Mouse (Mus musculus) G1E (cell line): ENCODE measurements around the gene Rint1. TPM values are rescaled to one million over a fixed set of nuclear protein-coding genes. Genes with fewer than 3 reads are reported as not detected.

Experiments
- ATAC-seq: 2 replicates; pipeline ENCODE4 v1.8.0; 2016; ENCODE audit warnings: mild to moderate bottlenecking; ENCODE audit not compliant: insufficient number of reproducible peaks, poor library complexity, low FRiP score, severe bottlenecking; ENCODE audit errors: extremely low read depth
- DNase-seq: peaks from one replicate; pipeline ENCODE4 v3.0.0; 2012; ENCODE audit warnings: low spot score
- H3K27me3 ChIP-seq: 2 replicates; pipeline ENCODE4 v1.6.1; 2012; ENCODE audit warnings: mild to moderate bottlenecking, low read length, inconsistent platforms; ENCODE audit not compliant: insufficient read depth
- H3K36me3 ChIP-seq: replicated peaks from 2 replicates; pipeline ENCODE3; 2012; ENCODE audit warnings: mild to moderate bottlenecking, inconsistent platforms
- H3K4me1 ChIP-seq: 2 replicates; pipeline ENCODE4 v1.6.1; 2012; ENCODE audit warnings: low read depth, low read length, inconsistent platforms, mixed read lengths; ENCODE audit not compliant: insufficient read depth
- H3K4me3 ChIP-seq: 2 replicates; pipeline ENCODE4 v1.5.1; 2012; ENCODE audit warnings: low read depth, mild to moderate bottlenecking, inconsistent platforms, low read length, moderate library complexity, mixed read lengths
- H3K9me3 ChIP-seq: replicated peaks from 2 replicates; pipeline ENCODE4 v1.6.1; 2012; ENCODE audit warnings: inconsistent platforms
- CTCF ChIP-seq: IDR thresholded peaks from 2 replicates; pipeline ENCODE4 v1.5.1; 2012; ENCODE audit warnings: low read depth, low read length, inconsistent platforms, mixed read lengths
- GATA1 ChIP-seq: IDR thresholded peaks from 2 replicates; pipeline ENCODE4 v1.6.1; 2012; ENCODE audit warnings: borderline replicate concordance, low read length, inconsistent platforms, mixed read lengths
- GATA2 ChIP-seq: IDR thresholded peaks from 2 replicates; pipeline ENCODE4 v1.6.1; 2012; ENCODE audit warnings: low read depth, low read length, inconsistent platforms, borderline replicate concordance
- POLR2AphosphoS5 ChIP-seq: IDR thresholded peaks from 2 replicates; pipeline ENCODE4 v1.6.1; 2012; ENCODE audit warnings: low read depth, low read length, inconsistent platforms; ENCODE audit not compliant: insufficient replicate concordance
- TAL1 ChIP-seq: conservative IDR thresholded peaks from 2 replicates; pipeline ENCODE4 v1.6.1; 2012; ENCODE audit warnings: low read depth, low read length, inconsistent platforms, mixed read lengths
- polyA plus RNA-seq: library from polyadenylated mRNA; stranded (reverse); fragments of >175 nt; gene quantifications from 2 replicates; pipeline ENCODE4 v1.2.3, GENCODE M21; 2012
- total RNA-seq, 2 experiments: library from RNA; stranded (forward) in 1 of 2; stranded (reverse) in 1 of 2; fragments of 200-1000 nt in 1 of 2; fragments of >200 nt in 1 of 2; fragmentation: Nextera tagmentation in 1 of 2; gene quantifications; 2 replicates each; pipeline ENCODE4 v1.2.3; 2014 to 2017

Rint1 gene
- total and polyA plus RNA-seq, 3 experiments = 13.8 to 67.0 (median 34.2) TPM

DNA sequence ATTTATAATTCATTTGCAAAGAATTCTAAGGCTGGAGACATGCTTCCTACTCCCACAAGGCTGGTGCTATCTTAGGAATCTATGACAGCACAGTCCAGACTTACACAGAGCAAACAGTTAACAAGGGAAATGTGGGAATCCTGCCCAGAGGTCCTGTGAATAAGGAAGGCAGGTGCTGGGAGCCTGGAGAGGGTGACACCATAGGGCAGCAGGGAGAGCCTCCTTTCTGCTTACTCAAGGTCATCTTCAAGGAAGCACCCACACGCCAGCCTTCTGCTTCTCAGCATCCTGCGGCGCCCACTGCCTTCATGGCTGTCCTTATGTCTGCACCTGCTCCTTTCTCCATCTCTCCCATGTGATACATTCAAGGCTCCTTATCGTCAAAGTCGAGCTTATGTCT lies 23.0 kb upstream of the Rint1 start:
- DNase-seq (no peak), ATAC-seq (no peak)
- no peak overlapping the region for H3K4me3 ChIP-seq
- no peaks in the 10 kb centered on the region for H3K4me1 ChIP-seq
- H3K27me3 ChIP-seq = no peaks in the 10 kb centered on the region
- H3K36me3 ChIP-seq = peaks cover 84% of the 10 kb centered on the region
- H3K9me3 ChIP-seq = no peaks in the 10 kb centered on the region
- TF ChIP-seq GATA2 = no peak
- no peak for TF ChIP-seq TAL1
- TF ChIP-seq GATA1 = no peak
- TF ChIP-seq CTCF = no peak
- no peak for TF ChIP-seq POLR2AphosphoS5

DNA sequence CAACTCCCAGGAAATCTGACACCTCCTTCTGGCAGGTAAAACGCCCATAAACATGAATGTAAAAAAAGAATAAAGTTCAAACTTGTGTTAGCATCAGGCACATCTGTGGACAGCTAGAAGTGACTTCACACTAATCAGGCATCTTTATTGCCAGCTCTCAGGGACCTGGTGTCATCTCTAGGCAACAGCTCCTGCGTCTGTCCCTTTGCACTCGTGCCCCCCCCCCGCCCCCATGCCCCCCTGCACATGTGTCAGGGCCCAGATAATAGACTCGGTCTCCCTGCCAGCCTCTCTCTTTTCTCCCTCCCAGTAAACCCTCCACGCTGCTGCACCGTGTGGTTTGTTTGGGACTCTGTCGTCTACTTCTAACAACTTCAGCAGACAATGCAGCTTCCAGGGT lies 16.4 kb upstream of the Rint1 start:
- TF ChIP-seq CTCF (no peak), POLR2AphosphoS5 (no peak), TAL1 (no peak), GATA1 (no peak), GATA2 (no peak)
- Histone ChIP-seq H3K4me1 (peaks cover 11% of the 10 kb centered on the region), H3K4me3 (no peak overlapping the region), H3K27me3 (no peaks in the 10 kb centered on the region), H3K36me3 (peaks cover 83% of the 10 kb centered on the region), H3K9me3 (no peaks in the 10 kb centered on the region)
- DNase-seq (no peak), ATAC-seq (peak; percentile 73)

DNA sequence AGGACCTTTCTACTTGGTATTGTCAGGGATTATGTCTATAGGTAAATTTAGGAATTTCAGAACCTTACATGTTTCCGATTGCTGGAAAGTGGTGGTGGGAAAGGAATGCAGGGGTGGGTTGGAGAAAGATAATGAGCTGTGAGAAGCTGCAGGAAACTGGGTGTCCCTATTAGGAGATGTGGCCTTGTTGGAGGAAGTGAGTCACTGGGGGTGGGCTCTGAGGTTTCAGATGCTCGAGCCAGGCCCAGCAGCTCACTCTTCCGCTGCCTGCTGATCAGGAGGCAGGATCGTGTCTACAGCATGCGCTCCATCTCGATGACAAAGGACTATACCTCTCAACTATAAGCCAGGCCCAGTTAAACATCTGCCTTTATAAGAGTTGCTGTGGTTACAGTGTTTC lies 13.3 kb upstream of the Rint1 start:
- Histone ChIP-seq H3K9me3 (no peaks in the 10 kb centered on the region), H3K4me3 (no peak overlapping the region), H3K4me1 (peaks cover 19% of the 10 kb centered on the region), H3K27me3 (no peaks in the 10 kb centered on the region), H3K36me3 (peaks cover 82% of the 10 kb centered on the region)
- DNase-seq (no peak), ATAC-seq (no peak)
- TF ChIP-seq GATA1 (no peak), POLR2AphosphoS5 (no peak), TAL1 (no peak), GATA2 (no peak), CTCF (no peak)

DNA sequence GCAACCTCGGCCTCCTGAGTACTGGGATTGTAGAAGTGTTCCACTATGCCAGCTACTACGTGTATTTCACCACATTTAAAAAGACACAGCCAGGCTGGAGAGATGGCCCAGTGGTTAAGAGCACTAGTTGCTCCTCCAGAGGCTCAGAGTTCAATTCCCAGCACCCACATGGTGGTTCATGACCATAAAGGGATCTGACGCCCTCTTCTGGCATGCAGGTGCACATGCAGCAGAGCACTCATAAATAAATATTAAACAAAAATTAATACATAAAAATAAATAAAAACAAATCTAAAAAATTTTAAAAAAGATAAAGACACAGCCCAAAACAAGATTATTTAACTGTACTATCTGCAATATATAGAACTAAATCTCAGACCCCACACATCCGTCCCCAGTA lies 7.0 kb upstream of the Rint1 start:
- H3K27me3 ChIP-seq = no peaks in the 10 kb centered on the region
- TF ChIP-seq TAL1 (no peak), GATA2 (no peak), GATA1 (no peak), CTCF (no peak), POLR2AphosphoS5 (no peak)
- peaks cover 35% of the 10 kb centered on the region for H3K4me1 ChIP-seq
- H3K4me3 ChIP-seq = no peak overlapping the region
- peaks cover 46% of the 10 kb centered on the region for H3K36me3 ChIP-seq
- no peak for DNase-seq
- H3K9me3 ChIP-seq = peaks cover 4% of the 10 kb centered on the region
- no peak for ATAC-seq

DNA sequence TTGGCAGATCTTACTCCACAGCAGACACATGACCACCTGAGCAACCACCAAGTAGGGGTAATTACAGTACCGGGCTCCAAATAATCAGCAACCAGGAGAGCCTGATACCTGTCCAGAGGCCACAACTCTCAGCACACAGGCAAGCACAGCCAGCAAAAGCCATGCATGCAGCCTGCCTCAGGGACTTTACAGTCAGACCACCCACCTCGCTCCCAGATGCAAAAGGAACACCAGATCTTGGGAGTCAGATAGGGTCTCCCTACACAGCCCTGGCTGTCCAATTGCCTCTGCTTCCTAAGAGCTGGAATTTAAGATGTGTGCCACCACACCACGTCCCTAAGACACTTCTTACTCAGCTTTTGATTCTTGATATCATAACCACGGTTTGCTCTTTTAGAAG lies 6.3 kb upstream of the Rint1 start:
- peak overlapping the region; percentile 54; the same call in 1 of the 2 replicates for H3K4me3 ChIP-seq
- H3K4me1 ChIP-seq = peaks cover 35% of the 10 kb centered on the region
- H3K9me3 ChIP-seq = peaks cover 4% of the 10 kb centered on the region
- H3K36me3 ChIP-seq = peaks cover 39% of the 10 kb centered on the region
- DNase-seq (no peak), ATAC-seq (no peak)
- H3K27me3 ChIP-seq = no peaks in the 10 kb centered on the region
- TF ChIP-seq POLR2AphosphoS5 (no peak), TAL1 (no peak), GATA2 (no peak), CTCF (no peak), GATA1 (no peak)

DNA sequence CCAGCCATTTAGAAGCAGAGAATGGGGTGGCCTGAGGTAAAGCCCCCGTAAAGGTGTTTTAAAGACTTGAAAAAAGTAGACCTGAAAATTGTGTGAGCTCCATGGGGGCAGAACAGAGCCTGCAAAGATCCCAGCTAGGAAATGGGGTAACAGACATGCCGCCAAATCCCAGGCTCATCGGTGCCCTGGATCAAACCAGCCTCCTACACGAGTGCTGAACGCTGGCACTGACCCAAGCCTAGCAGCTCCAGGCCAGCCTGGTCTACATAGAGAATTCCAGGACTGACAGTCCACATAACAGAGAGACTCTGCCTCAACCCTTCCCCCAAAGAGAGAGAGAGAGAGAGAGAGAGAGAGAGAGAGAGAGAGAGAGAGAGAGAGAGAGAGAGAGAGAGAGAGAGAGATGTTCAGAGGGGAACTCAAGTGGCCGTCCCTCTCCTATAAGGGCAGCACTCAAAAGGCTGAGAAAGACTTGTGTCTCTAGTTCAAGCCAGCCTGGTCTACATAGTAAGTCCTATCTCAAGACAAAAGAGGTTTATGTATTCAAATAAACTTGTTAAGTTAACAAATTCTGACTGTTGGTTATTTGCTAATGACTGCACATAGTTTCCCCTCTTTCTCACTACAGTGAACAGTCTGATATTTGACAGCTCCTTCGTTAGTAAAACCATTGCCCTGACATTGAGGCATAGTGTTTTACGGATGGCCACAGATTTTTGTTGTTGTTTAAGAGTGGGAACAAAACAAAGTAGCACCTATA lies 5.3 kb upstream of the Rint1 start:
- H3K4me3 ChIP-seq = peak overlapping the region; percentile 87

More for the DNA sequence above, 5.3 kb upstream of the Rint1 start:
- Histone ChIP-seq H3K27me3 (no peaks in the 10 kb centered on the region), H3K36me3 (peaks cover 31% of the 10 kb centered on the region), H3K9me3 (peaks cover 4% of the 10 kb centered on the region), H3K4me1 (peaks cover 38% of the 10 kb centered on the region)
- ATAC-seq (no peak), DNase-seq (no peak)
- TF ChIP-seq TAL1 (no peak), GATA1 (no peak), GATA2 (no peak), POLR2AphosphoS5 (no peak), CTCF (no peak)
